Mouse (Mus musculus) hindbrain, embryonic 14.5 days (tissue): ENCODE data around the gene Siva1. TPM values are rescaled to one million over a fixed set of nuclear protein-coding genes. Genes with fewer than 3 reads are reported as not detected.

Experiments
- ATAC-seq: fragments of 200-750 bp; cut with Nextera tagmentation; 2 replicates; pipeline ENCODE4 v1.8.0; 2017; ENCODE audit warnings: moderate number of reproducible peaks, mild to moderate bottlenecking, moderate TSS enrichment, moderate library complexity; ENCODE audit not compliant: low FRiP score
- DNase-seq: peaks from one replicate; pipeline ENCODE4 v3.0.0-alpha.2; 2015; ENCODE audit warnings: low spot score
- H3K27ac ChIP-seq: fragments of 300-500 bp; sonication (generic); 2 replicates; pipeline ENCODE4 v1.5.1; 2014; ENCODE audit warnings: mild to moderate bottlenecking, moderate library complexity
- H3K27me3 ChIP-seq: fragments of 300-500 bp; sonication (generic); 2 replicates; pipeline ENCODE4 v1.6.1; 2014; ENCODE audit warnings: mild to moderate bottlenecking, low read length, mixed read lengths; ENCODE audit not compliant: control insufficient read depth, insufficient read depth
- H3K36me3 ChIP-seq: fragments of 300-500 bp; sonication (generic); replicated peaks from 2 replicates; pipeline ENCODE4 v1.6.1; 2014; ENCODE audit not compliant: control insufficient read depth, insufficient read depth
- H3K4me1 ChIP-seq: fragments of 300-500 bp; sonication (generic); replicated peaks from 2 replicates; pipeline ENCODE4 v1.6.1; 2014; ENCODE audit warnings: antibody characterized with exemption, low read length, mixed read lengths; ENCODE audit not compliant: control insufficient read depth, insufficient read depth
- H3K4me2 ChIP-seq: fragments of 300-500 bp; sonication (generic); replicated peaks from 2 replicates; pipeline ENCODE4 v1.6.1; 2014; ENCODE audit warnings: mild to moderate bottlenecking, moderate library complexity
- H3K4me3 ChIP-seq: fragments of 300-500 bp; sonication (generic); replicated peaks from 2 replicates; pipeline ENCODE4 v1.5.1; 2014; ENCODE audit warnings: mild to moderate bottlenecking, low read length
- H3K9ac ChIP-seq: fragments of 300-500 bp; sonication (generic); 2 replicates; pipeline ENCODE4 v1.6.1; 2014
- H3K9me3 ChIP-seq: fragments of 300-500 bp; sonication (generic); 2 replicates; pipeline ENCODE4 v1.6.1; 2016; ENCODE audit warnings: low read length; ENCODE audit not compliant: control insufficient read depth
- WGBS: fragments of 180-500 bp; shearing (Covaris S2); extraction: QIAGEN DNeasy Blood & Tissue Kit; methylation state at CpG from one replicate; pipeline ENCODE4 v1.1.7; 2014; 5-methylcytosine and 5-hydroxymethylcytosine counted together
- polyA plus RNA-seq: library from polyadenylated mRNA; unstranded; fragments of >200 nt; fragmentation: Nextera tagmentation; extraction: Ambion mirVana; gene quantifications from 2 replicates; pipeline ENCODE4 v1.2.1, GENCODE M21; 2014

Gene Siva1
- polyA plus RNA-seq, 1 experiment from 2014 or later = 58.4 TPM

DNA sequence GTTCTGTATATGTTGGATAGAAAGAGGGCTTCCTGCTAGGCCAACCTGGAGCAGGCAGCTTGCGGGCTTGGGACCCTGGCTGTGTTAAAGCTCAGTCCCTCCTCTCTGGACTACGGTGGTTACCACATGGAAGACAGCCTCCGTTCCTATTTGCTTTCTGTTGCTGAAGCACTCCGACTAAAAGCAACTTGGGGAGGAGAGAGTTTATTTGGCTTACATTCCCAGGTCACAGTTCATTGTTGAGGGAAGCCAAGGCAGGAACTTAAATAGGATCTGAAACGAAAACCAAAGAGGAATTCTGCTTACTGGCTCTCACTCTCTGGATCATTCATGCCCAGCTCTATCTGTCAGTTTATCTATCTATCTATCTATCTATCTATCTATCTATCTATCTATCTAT lies 13.7 kb upstream of the Siva1 start:
- ATAC-seq = no peak
- 81% methylated on average over 5 of the region's 5 CpGs for WGBS

DNA sequence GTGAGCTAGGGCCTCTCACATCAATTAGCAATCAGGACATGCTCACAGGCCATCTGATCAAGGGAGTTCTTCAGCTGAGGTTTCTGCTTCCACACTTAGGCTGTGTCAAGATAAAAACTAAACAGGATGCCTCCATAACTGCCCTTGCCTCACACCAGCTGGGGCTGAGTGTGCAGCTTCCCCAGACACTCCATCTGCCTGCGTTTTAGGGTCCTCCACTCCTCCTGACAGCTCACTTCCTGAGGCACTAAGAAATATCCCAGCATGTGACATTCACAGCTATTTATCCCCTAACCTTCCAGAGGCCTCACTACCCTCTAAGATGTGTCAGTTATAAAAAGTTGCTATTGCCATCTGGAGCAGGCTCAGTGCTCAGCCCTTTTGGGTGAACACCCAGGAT lies 13.0 kb upstream of the Siva1 start:
- ATAC-seq (no peak), DNase-seq (no peak)
- Histone ChIP-seq H3K4me2 (no peak overlapping the region), H3K4me3 (no peak overlapping the region), H3K27me3 (no peaks in the 10 kb centered on the region), H3K9ac (no peak overlapping the region), H3K27ac (no peak overlapping the region), H3K9me3 (no peaks in the 10 kb centered on the region), H3K36me3 (no peaks in the 10 kb centered on the region), H3K4me1 (peaks cover 6% of the 10 kb centered on the region)
- WGBS = 68% methylated on average over 1 of the region's 1 CpGs

More for the DNA sequence above, 13.7 kb upstream of the Siva1 start:
- Histone ChIP-seq H3K36me3 (no peaks in the 10 kb centered on the region), H3K9ac (no peak overlapping the region), H3K4me3 (no peak overlapping the region), H3K27me3 (no peaks in the 10 kb centered on the region), H3K9me3 (no peaks in the 10 kb centered on the region), H3K4me1 (peaks cover 6% of the 10 kb centered on the region), H3K4me2 (no peak overlapping the region), H3K27ac (no peak overlapping the region)
- no peak for DNase-seq

GRCm38 (mm10) chr12:112632084-112632777 lies 12.2 kb upstream of the Siva1 start:
- H3K4me1 ChIP-seq = peaks cover 6% of the 10 kb centered on the region
- H3K9me3 ChIP-seq = no peaks in the 10 kb centered on the region
- H3K27me3 ChIP-seq = no peaks in the 10 kb centered on the region
- H3K9ac ChIP-seq = no peak overlapping the region
- no peak for DNase-seq
- no peak for ATAC-seq
- H3K4me2 ChIP-seq = no peak overlapping the region
- no peak overlapping the region for H3K27ac ChIP-seq
- no peaks in the 10 kb centered on the region for H3K36me3 ChIP-seq
- 73% methylated on average over 11 of the region's 11 CpGs for WGBS
- no peak overlapping the region for H3K4me3 ChIP-seq

DNA sequence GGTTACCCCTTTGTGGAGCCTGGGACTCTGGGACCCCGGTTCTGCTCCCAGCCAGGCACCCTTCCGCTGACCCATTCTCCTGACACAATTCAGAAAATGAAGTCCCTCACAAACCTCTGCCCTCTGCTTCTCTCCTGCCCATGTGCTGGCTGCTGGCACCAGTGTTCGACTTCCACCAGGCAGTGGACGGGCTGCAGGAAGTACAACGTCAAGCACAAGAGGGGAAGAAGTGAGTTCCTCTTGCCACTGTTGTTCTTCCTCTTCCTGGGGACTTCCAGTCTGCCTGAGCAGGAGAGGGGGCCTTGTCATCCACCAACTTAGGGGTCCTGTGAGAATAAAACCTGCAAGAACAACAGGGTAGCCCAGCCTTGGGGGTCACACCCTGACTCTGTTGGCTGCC lies 11.6 kb upstream of the Siva1 start:
- peaks cover 6% of the 10 kb centered on the region for H3K4me1 ChIP-seq
- no peaks in the 10 kb centered on the region for H3K9me3 ChIP-seq
- H3K9ac ChIP-seq = no peak overlapping the region
- DNase-seq = no peak
- H3K36me3 ChIP-seq = no peaks in the 10 kb centered on the region
- H3K27me3 ChIP-seq = no peaks in the 10 kb centered on the region
- no peak overlapping the region for H3K27ac ChIP-seq
- H3K4me2 ChIP-seq = no peak overlapping the region
- 85% methylated on average over 5 of the region's 5 CpGs for WGBS
- no peak overlapping the region for H3K4me3 ChIP-seq
- ATAC-seq = no peak

DNA sequence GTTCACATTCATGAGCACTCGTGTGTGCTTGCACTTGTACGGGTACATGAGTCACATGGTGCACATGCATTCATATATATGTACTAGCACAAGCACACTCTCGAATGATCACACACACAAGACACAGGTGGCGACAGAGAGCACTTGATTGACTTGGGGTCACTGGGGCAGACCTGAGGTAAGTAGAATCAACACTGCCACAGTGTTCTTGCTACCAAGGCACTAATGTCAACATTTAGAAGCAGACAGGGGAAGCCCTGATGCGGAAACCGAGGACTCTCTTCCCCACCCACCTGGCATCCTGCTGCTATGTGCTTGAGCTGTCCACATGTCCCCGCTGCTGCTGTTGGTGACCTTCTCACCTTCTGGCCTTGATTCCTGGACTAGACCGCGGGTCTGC lies 10.8 kb upstream of the Siva1 start:
- Histone ChIP-seq H3K9ac (no peak overlapping the region), H3K4me3 (no peak overlapping the region), H3K4me1 (peaks cover 6% of the 10 kb centered on the region), H3K27ac (no peak overlapping the region), H3K27me3 (no peaks in the 10 kb centered on the region), H3K36me3 (no peaks in the 10 kb centered on the region), H3K4me2 (no peak overlapping the region), H3K9me3 (no peaks in the 10 kb centered on the region)
- DNase-seq (no peak), ATAC-seq (no peak)
- 78% methylated on average over 9 of the region's 9 CpGs for WGBS

- ATAC-seq = no peak
- Histone ChIP-seq H3K27me3 (no peaks in the 10 kb centered on the region), H3K27ac (no peak overlapping the region), H3K9ac (no peak overlapping the region), H3K9me3 (no peaks in the 10 kb centered on the region), H3K4me3 (no peak overlapping the region), H3K36me3 (no peaks in the 10 kb centered on the region), H3K4me1 (no peaks in the 10 kb centered on the region), H3K4me2 (no peak overlapping the region)
- no peak for DNase-seq
- 84% methylated on average over 10 of the region's 10 CpGs for WGBS
These were observed 5.0 kb upstream of the Siva1 start for GRCm38 (mm10) chr12:112639526-112639925.

DNA sequence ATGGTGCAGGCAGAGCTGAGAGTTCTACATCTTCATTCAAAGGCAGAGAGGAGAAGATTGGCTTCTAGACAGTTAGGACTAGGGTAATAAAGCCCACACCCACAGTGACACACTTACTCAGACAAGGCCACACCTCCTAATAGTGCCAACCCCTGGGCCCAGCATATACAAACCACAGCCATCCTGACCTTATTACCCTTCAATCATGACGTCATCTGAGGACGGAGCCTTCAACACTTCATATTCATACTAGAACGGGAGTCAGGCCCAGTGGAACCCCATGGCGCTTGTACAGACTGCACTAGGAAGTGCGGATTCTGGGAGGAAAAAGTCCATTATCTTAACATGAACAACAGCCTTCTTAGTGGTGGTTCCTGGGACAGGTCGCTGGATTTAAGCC lies 1.4 kb upstream of the Siva1 start:
- no peak overlapping the region for H3K4me2 ChIP-seq
- WGBS = 94% methylated on average over 6 of the region's 6 CpGs
- H3K36me3 ChIP-seq = peaks cover 11% of the 10 kb centered on the region
- DNase-seq = no peak
- no peak for ATAC-seq
- no peak overlapping the region for H3K4me3 ChIP-seq
- H3K9me3 ChIP-seq = no peaks in the 10 kb centered on the region
- H3K4me1 ChIP-seq = peaks cover 13% of the 10 kb centered on the region
- no peak overlapping the region for H3K9ac ChIP-seq
- no peaks in the 10 kb centered on the region for H3K27me3 ChIP-seq
- no peak overlapping the region for H3K27ac ChIP-seq

GRCm38 (mm10) chr12:112644855-112645506 lies 502 bp downstream of the Siva1 start:
- Histone ChIP-seq H3K36me3 (peaks cover 27% of the 10 kb centered on the region), H3K4me3 (peak overlapping the region; percentile 62), H3K27ac (peak overlapping the region; percentile 88), H3K9ac (peak overlapping the region; percentile 71), H3K4me1 (peaks cover 13% of the 10 kb centered on the region), H3K4me2 (peak overlapping the region; percentile 56), H3K27me3 (no peaks in the 10 kb centered on the region), H3K9me3 (no peaks in the 10 kb centered on the region)
- WGBS = under 1% methylated on average over 75 of the region's 75 CpGs
- DNase-seq (no peak), ATAC-seq (no peak; the same call in 1 of the 2 replicates)

DNA sequence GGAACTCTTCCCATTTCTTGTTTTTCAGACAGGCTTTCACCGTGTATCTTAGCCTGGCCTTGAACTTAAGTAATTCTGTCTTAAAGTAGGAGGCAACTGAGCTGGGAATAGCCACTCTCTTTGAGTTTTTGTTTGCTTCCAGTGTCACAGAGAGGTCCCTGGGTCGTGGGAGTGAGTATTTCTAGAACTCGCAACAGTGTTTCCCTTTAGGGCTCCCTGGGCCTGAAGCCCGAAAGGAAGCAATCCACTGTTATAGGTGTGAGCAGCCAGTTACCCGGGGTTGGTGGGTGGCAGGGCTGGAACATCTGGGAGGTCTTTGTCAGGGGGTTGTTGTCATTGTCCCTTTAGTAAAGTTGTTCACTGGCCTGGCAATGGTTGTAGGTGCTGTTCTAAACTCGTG lies 1.7 kb downstream of the Siva1 start:
- H3K27me3 ChIP-seq = no peaks in the 10 kb centered on the region
- H3K9me3 ChIP-seq = no peaks in the 10 kb centered on the region
- peaks cover 37% of the 10 kb centered on the region for H3K36me3 ChIP-seq
- DNase-seq (no peak), ATAC-seq (no peak)
- H3K9ac ChIP-seq = 0 out of 2 replicates have a peak overlapping the region, but pooled peaks have one; percentile 71
- H3K4me2 ChIP-seq = peak overlapping the region; percentile 56
- 58% methylated on average over 6 of the region's 6 CpGs for WGBS
- peak overlapping the region; percentile 62; the same call in 1 of the 2 replicates for H3K4me3 ChIP-seq
- H3K4me1 ChIP-seq = peaks cover 13% of the 10 kb centered on the region
- H3K27ac ChIP-seq = no peak overlapping the region
